Mouse (Mus musculus): ENCODE results near the gene Nup188. TPM values are rescaled to one million over a fixed set of nuclear protein-coding genes. Genes with fewer than 3 reads are reported as not detected.

Nup188 gene
- polyA plus RNA-seq, 1 experiment from 2014 or later: 8.5 TPM

GRCm38 (mm10) chr2:30327276-30327675 is 41.1 kb downstream of the Nup188 start:
- DNase-seq (ENCODE audit: low spot score): no peak

GRCm38 (mm10) chr2:30328791-30329190 is 42.6 kb downstream of the Nup188 start:
- 81% methylated on average over 3 of the region's 3 CpGs for WGBS
- H3K4me1 ChIP-seq (replicated peaks; ENCODE audit: control insufficient read depth, insufficient read depth): no peaks in the 10 kb centered on the region
- H3K36me3 ChIP-seq (ENCODE audit: control insufficient read depth, insufficient read depth, low read length): peaks cover 42% of the 10 kb centered on the region
- TF ChIP-seq EP300 (optimal IDR thresholded peaks at IDR 0.05) (no peak), CTCF (IDR thresholded peaks at IDR 0.05; ENCODE audit: low read depth) (no peak)
- no peak overlapping the region for H3K4me2 ChIP-seq (replicated peaks; ENCODE audit: low read depth)
- no peak overlapping the region for H3K27ac ChIP-seq (replicated peaks)
- H3K27me3 ChIP-seq (ENCODE audit: control insufficient read depth, insufficient read depth, low read length): no peaks in the 10 kb centered on the region
- H3K9me3 ChIP-seq (ENCODE audit: control insufficient read depth, low read length): no peaks in the 10 kb centered on the region
- ATAC-seq (ENCODE audit: low FRiP score, low TSS enrichment) (no peak), DNase-seq (ENCODE audit: low spot score) (no peak)
- H3K9ac ChIP-seq (ENCODE audit: low read length): no peak overlapping the region
- no peak overlapping the region for H3K4me3 ChIP-seq (ENCODE audit: low read depth, low read length)

More at GRCm38 (mm10) chr2:30327276-30327675, 41.1 kb downstream of the Nup188 start:
- no peak overlapping the region for H3K4me2 ChIP-seq (replicated peaks; ENCODE audit: low read depth)
- no peak for ATAC-seq (ENCODE audit: low FRiP score, low TSS enrichment)
- H3K9me3 ChIP-seq (ENCODE audit: control insufficient read depth, low read length): no peaks in the 10 kb centered on the region
- H3K27ac ChIP-seq (replicated peaks): no peak overlapping the region
- no peaks in the 10 kb centered on the region for H3K4me1 ChIP-seq (replicated peaks; ENCODE audit: control insufficient read depth, insufficient read depth)
- no peak overlapping the region for H3K9ac ChIP-seq (ENCODE audit: low read length)
- no peaks in the 10 kb centered on the region for H3K27me3 ChIP-seq (ENCODE audit: control insufficient read depth, insufficient read depth, low read length)
- TF ChIP-seq EP300 (optimal IDR thresholded peaks at IDR 0.05): no peak
- no peak for TF ChIP-seq CTCF (IDR thresholded peaks at IDR 0.05; ENCODE audit: low read depth)
- no peak overlapping the region for H3K4me3 ChIP-seq (ENCODE audit: low read depth, low read length)
- 91% methylated on average over 7 of the region's 7 CpGs for WGBS
- H3K36me3 ChIP-seq (ENCODE audit: control insufficient read depth, insufficient read depth, low read length): peaks cover 34% of the 10 kb centered on the region

DNA sequence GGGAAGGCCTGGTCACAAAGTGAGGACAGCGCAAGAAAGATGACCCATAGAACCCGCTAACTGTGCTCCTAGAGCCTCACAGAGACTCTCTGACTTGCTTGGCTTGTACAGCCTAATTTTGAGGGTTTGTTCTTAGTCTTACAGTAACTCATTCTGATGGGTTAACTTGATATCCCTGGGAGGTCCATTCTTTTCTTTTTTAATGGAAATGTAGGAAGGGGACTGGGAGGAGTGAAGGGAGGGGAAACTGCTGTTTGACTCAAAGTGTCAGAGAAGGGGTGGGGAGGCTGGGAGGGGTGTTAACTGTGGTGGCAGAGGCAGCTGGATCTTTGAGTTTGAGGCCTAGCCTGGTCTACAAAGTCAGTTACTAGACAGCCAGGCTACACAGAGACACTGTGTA is 49.1 kb downstream of the Nup188 start:
- Histone ChIP-seq H3K9ac (ENCODE audit: low read length) (no peak overlapping the region), H3K27ac (replicated peaks) (no peak overlapping the region), H3K27me3 (ENCODE audit: control insufficient read depth, insufficient read depth, low read length) (no peaks in the 10 kb centered on the region), H3K4me3 (ENCODE audit: low read depth, low read length) (no peak overlapping the region), H3K9me3 (ENCODE audit: control insufficient read depth, low read length) (no peaks in the 10 kb centered on the region), H3K4me2 (replicated peaks; ENCODE audit: low read depth) (no peak overlapping the region), H3K4me1 (replicated peaks; ENCODE audit: control insufficient read depth, insufficient read depth) (no peaks in the 10 kb centered on the region), H3K36me3 (ENCODE audit: control insufficient read depth, insufficient read depth, low read length) (peaks cover 39% of the 10 kb centered on the region)
- no peak for TF ChIP-seq EP300 (optimal IDR thresholded peaks at IDR 0.05)
- TF ChIP-seq CTCF (IDR thresholded peaks at IDR 0.05; ENCODE audit: low read depth): no peak
- DNase-seq (ENCODE audit: low spot score) (no peak), ATAC-seq (ENCODE audit: low FRiP score, low TSS enrichment) (no peak)
- 96% methylated on average over 2 of the region's 2 CpGs for WGBS

DNA sequence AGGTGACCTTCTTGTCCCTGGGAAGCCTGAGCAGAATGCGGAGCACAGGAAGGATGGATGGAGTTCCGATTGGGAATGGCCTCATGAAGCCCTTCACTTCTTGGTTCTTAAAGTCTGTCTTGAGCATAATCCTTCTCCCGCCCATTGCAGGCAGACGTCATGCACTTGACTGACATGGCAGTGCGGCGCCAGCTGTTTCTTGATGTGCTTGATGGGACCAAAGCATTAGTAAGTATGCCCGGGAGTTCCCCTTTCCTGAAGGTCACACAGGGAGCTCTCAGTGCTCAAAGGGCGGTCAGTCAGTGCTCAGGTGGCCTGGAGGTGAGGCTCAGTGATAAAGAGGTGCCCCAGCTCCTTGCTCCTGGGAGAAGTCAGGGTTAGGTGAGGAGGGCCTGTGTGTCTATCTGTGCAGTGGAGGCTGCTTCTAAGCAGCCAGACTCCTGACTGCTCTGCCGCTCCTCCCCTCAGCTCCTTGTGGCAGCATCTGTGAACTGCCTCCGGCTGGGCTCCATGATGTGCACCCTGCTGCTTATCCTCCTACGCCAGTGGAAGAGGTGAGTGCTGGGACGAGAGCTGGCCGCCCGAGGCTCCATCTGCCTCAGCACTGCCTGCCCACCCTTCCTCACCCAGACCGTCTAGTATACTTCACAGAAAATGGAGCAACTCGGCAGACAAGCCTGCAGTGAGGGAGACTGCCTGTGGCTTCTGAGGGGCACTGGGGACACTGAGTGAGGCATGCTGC is 50.1 kb downstream of the Nup188 start:
- H3K4me3 ChIP-seq (ENCODE audit: low read depth, low read length): no peak overlapping the region
- no peaks in the 10 kb centered on the region for H3K9me3 ChIP-seq (ENCODE audit: control insufficient read depth, low read length)
- H3K4me2 ChIP-seq (replicated peaks; ENCODE audit: low read depth): no peak overlapping the region
- 89% methylated on average over 16 of the region's 16 CpGs for WGBS
- H3K27me3 ChIP-seq (ENCODE audit: control insufficient read depth, insufficient read depth, low read length): no peaks in the 10 kb centered on the region
- DNase-seq (ENCODE audit: low spot score) (no peak), ATAC-seq (ENCODE audit: low FRiP score, low TSS enrichment) (no peak)
- no peak overlapping the region for H3K9ac ChIP-seq (ENCODE audit: low read length)
- TF ChIP-seq EP300 (optimal IDR thresholded peaks at IDR 0.05) (no peak), CTCF (IDR thresholded peaks at IDR 0.05; ENCODE audit: low read depth) (no peak)
- H3K36me3 ChIP-seq (ENCODE audit: control insufficient read depth, insufficient read depth, low read length): peaks cover 39% of the 10 kb centered on the region
- no peak overlapping the region for H3K27ac ChIP-seq (replicated peaks)
- no peaks in the 10 kb centered on the region for H3K4me1 ChIP-seq (replicated peaks; ENCODE audit: control insufficient read depth, insufficient read depth)

DNA sequence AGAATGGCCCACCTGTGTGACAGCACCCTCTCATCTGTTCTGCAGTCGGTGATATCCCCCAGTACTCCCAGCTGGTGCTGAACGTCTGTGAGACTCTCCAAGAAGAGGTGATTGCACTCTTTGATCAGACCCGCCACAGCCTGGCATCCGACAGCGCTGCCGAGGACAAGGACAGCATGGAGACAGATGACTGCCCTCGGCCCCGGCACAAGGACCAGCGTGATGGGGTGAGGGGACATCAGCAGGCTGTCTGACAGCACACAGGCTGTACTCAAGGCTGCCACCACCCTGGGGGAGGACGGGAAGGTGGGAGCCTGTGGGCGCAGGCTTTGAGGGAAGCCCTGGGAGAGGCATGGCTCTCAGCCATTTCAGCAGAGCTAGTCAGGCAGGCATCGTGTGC is 51.0 kb downstream of the Nup188 start:
- no peak overlapping the region for H3K9ac ChIP-seq (ENCODE audit: low read length)
- no peaks in the 10 kb centered on the region for H3K4me1 ChIP-seq (replicated peaks; ENCODE audit: control insufficient read depth, insufficient read depth)
- H3K27me3 ChIP-seq (ENCODE audit: control insufficient read depth, insufficient read depth, low read length): no peaks in the 10 kb centered on the region
- no peak overlapping the region for H3K4me3 ChIP-seq (ENCODE audit: low read depth, low read length)
- no peak for TF ChIP-seq CTCF (IDR thresholded peaks at IDR 0.05; ENCODE audit: low read depth)
- TF ChIP-seq EP300 (optimal IDR thresholded peaks at IDR 0.05): no peak
- H3K9me3 ChIP-seq (ENCODE audit: control insufficient read depth, low read length): no peaks in the 10 kb centered on the region
- 82% methylated on average over 12 of the region's 12 CpGs for WGBS
- no peak for ATAC-seq (ENCODE audit: low FRiP score, low TSS enrichment)
- H3K4me2 ChIP-seq (replicated peaks; ENCODE audit: low read depth): no peak overlapping the region
- H3K36me3 ChIP-seq (ENCODE audit: control insufficient read depth, insufficient read depth, low read length): peaks cover 42% of the 10 kb centered on the region
- DNase-seq (ENCODE audit: low spot score): no peak
- no peak overlapping the region for H3K27ac ChIP-seq (replicated peaks)

DNA sequence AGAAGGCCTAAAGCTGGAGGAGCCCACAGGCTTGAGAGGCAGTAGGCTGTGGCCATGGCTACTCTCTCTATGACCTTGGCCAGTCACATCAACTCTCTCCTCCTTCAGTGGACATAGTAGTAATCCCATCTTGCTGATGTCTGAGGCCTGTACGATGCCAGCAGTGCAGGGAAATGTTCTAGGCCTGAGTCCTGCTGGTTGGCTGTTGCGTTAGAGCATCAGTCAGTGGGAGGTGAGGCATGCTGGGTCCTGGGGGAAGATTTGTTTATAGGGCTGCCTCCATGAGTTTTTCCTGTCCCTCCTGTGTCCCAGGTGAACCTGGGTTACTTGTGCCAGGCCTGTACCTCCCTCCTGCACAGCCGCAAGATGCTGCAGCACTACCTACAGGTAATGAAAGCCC is 55.9 kb downstream of the Nup188 start:
- no peak for DNase-seq (ENCODE audit: low spot score)
- no peak overlapping the region for H3K9ac ChIP-seq (ENCODE audit: low read length)
- no peak overlapping the region for H3K27ac ChIP-seq (replicated peaks)
- H3K4me2 ChIP-seq (replicated peaks; ENCODE audit: low read depth): no peak overlapping the region
- H3K36me3 ChIP-seq (ENCODE audit: control insufficient read depth, insufficient read depth, low read length): peaks cover 44% of the 10 kb centered on the region
- no peak overlapping the region for H3K4me3 ChIP-seq (ENCODE audit: low read depth, low read length)
- no peaks in the 10 kb centered on the region for H3K27me3 ChIP-seq (ENCODE audit: control insufficient read depth, insufficient read depth, low read length)
- ATAC-seq (ENCODE audit: low FRiP score, low TSS enrichment): no peak
- H3K9me3 ChIP-seq (ENCODE audit: control insufficient read depth, low read length): no peaks in the 10 kb centered on the region
- H3K4me1 ChIP-seq (replicated peaks; ENCODE audit: control insufficient read depth, insufficient read depth): no peaks in the 10 kb centered on the region
- 88% methylated on average over 3 of the region's 3 CpGs for WGBS
- TF ChIP-seq EP300 (optimal IDR thresholded peaks at IDR 0.05): no peak
- no peak for TF ChIP-seq CTCF (IDR thresholded peaks at IDR 0.05; ENCODE audit: low read depth)

All from stomach, postnatal 0 days (tissue).